Mouse (Mus musculus) midbrain, embryonic 15.5 days (tissue): ENCODE measurements at regions not wholly inside any gene's neighbourhood (a gene's known extent, or its start where the extent isn't known, plus 50 kb on each side); places are given as distances from the start of the nearest gene placed in this dataset.

Source experiments
- ATAC-seq: fragments of 200-750 bp; cut with Nextera tagmentation; replicated peaks from 2 replicates; pipeline ENCODE4 v1.8.0; 2017; ENCODE audit warnings: moderate TSS enrichment
- H3K27ac ChIP-seq: fragments of 300-500 bp; sonication (generic); 2 replicates; pipeline ENCODE4 v1.5.1; 2015; ENCODE audit warnings: mild to moderate bottlenecking, inconsistent platforms
- H3K27me3 ChIP-seq: fragments of 300-500 bp; sonication (generic); replicated peaks from 2 replicates; pipeline ENCODE4 v1.6.1; 2015; ENCODE audit warnings: inconsistent platforms
- H3K36me3 ChIP-seq: fragments of 300-500 bp; sonication (generic); replicated peaks from 2 replicates; pipeline ENCODE4 v1.6.1; 2015; ENCODE audit warnings: inconsistent platforms
- H3K4me1 ChIP-seq: fragments of 300-500 bp; sonication (generic); 2 replicates; pipeline ENCODE4 v1.6.1; 2015; ENCODE audit warnings: inconsistent platforms
- H3K4me2 ChIP-seq: fragments of 300-500 bp; sonication (generic); 2 replicates; pipeline ENCODE4 v1.6.1; 2015; ENCODE audit warnings: inconsistent platforms, mild to moderate bottlenecking, moderate library complexity
- H3K4me3 ChIP-seq: fragments of 300-500 bp; sonication (generic); 2 replicates; pipeline ENCODE4 v1.5.1; 2015; ENCODE audit warnings: mild to moderate bottlenecking, inconsistent platforms
- H3K9ac ChIP-seq: fragments of 300-500 bp; sonication (generic); 2 replicates; pipeline ENCODE4 v1.6.1; 2015; ENCODE audit warnings: mild to moderate bottlenecking, inconsistent platforms
- H3K9me3 ChIP-seq: fragments of 300-500 bp; sonication (generic); 2 replicates; pipeline ENCODE4 v1.6.1; 2016; ENCODE audit warnings: inconsistent platforms
- WGBS: fragments of 180-500 bp; shearing (Covaris S2); methylation state at CpG from one replicate; pipeline ENCODE4 v1.1.7; 2015; ENCODE audit warnings: mixed read lengths; 5-methylcytosine and 5-hydroxymethylcytosine counted together

GRCm38 (mm10) chr9:122635138-122635964 lies 111.8 kb upstream of the Topaz1 start:
- Histone ChIP-seq H3K4me1 (peaks cover 22% of the 10 kb centered on the region), H3K4me2 (no peak overlapping the region), H3K27me3 (peaks cover 12% of the 10 kb centered on the region), H3K36me3 (no peaks in the 10 kb centered on the region), H3K9ac (no peak overlapping the region), H3K4me3 (no peak overlapping the region), H3K27ac (peak overlapping the region; percentile 61), H3K9me3 (no peaks in the 10 kb centered on the region)
- peak; percentile 75 for ATAC-seq
- WGBS: 21% methylated on average over 10 of the region's 10 CpGs

GRCm38 (mm10) chr9:122637591-122637990 lies 109.6 kb upstream of the Topaz1 start:
- 82% methylated on average over 3 of the region's 3 CpGs for WGBS
- H3K9me3 ChIP-seq: no peaks in the 10 kb centered on the region
- no peak overlapping the region for H3K9ac ChIP-seq
- H3K4me3 ChIP-seq: no peak overlapping the region
- no peaks in the 10 kb centered on the region for H3K36me3 ChIP-seq
- peaks cover 12% of the 10 kb centered on the region for H3K27me3 ChIP-seq
- no peak overlapping the region for H3K27ac ChIP-seq
- no peak overlapping the region for H3K4me2 ChIP-seq
- no peak for ATAC-seq
- peaks cover 15% of the 10 kb centered on the region for H3K4me1 ChIP-seq

GRCm38 (mm10) chr9:122639239-122639638 lies 107.9 kb upstream of the Topaz1 start:
- H3K27me3 ChIP-seq: peaks cover 12% of the 10 kb centered on the region
- no peak overlapping the region for H3K27ac ChIP-seq
- H3K9ac ChIP-seq: no peak overlapping the region
- no peak overlapping the region for H3K4me3 ChIP-seq
- no peak for ATAC-seq
- H3K36me3 ChIP-seq: no peaks in the 10 kb centered on the region
- H3K4me2 ChIP-seq: no peak overlapping the region
- peaks cover 24% of the 10 kb centered on the region for H3K4me1 ChIP-seq
- H3K9me3 ChIP-seq: no peaks in the 10 kb centered on the region
- 91% methylated on average over 4 of the region's 4 CpGs for WGBS

GRCm38 (mm10) chr9:122642913-122643312 lies 104.2 kb upstream of the Topaz1 start:
- Histone ChIP-seq H3K27me3 (peaks cover 5% of the 10 kb centered on the region), H3K4me1 (peaks cover 22% of the 10 kb centered on the region; the same call in 1 of the 2 replicates), H3K4me3 (no peak overlapping the region), H3K9ac (no peak overlapping the region), H3K36me3 (no peaks in the 10 kb centered on the region), H3K4me2 (no peak overlapping the region), H3K27ac (peak overlapping the region; percentile 26), H3K9me3 (no peaks in the 10 kb centered on the region)
- ATAC-seq: no peak
- WGBS: 37% methylated on average over 7 of the region's 7 CpGs

- 71% methylated on average over 5 of the region's 5 CpGs for WGBS
- H3K9me3 ChIP-seq: no peaks in the 10 kb centered on the region
- H3K4me2 ChIP-seq: no peak overlapping the region
- peaks cover 22% of the 10 kb centered on the region; the same call in 1 of the 2 replicates for H3K4me1 ChIP-seq
- H3K4me3 ChIP-seq: no peak overlapping the region
- H3K27me3 ChIP-seq: no peaks in the 10 kb centered on the region
- no peaks in the 10 kb centered on the region for H3K36me3 ChIP-seq
- no peak overlapping the region for H3K9ac ChIP-seq
- ATAC-seq: no peak
- H3K27ac ChIP-seq: no peak overlapping the region
These were observed 101.6 kb upstream of the Topaz1 start for GRCm38 (mm10) chr9:122645569-122645968.

- no peaks in the 10 kb centered on the region for H3K36me3 ChIP-seq
- H3K4me1 ChIP-seq: 0 out of 2 replicates have a peak, but pooled peaks cover 13% of the 10 kb centered on the region
- no peaks in the 10 kb centered on the region for H3K9me3 ChIP-seq
- H3K4me3 ChIP-seq: no peak overlapping the region
- no peak overlapping the region for H3K4me2 ChIP-seq
- H3K27me3 ChIP-seq: no peaks in the 10 kb centered on the region
- ATAC-seq: no peak
- no peak overlapping the region for H3K9ac ChIP-seq
- 90% methylated on average over 3 of the region's 3 CpGs for WGBS
- no peak overlapping the region for H3K27ac ChIP-seq
These were observed 96.3 kb upstream of the Topaz1 start for GRCm38 (mm10) chr9:122650862-122651261.

- WGBS: 54% methylated on average over 17 of the region's 17 CpGs
- no peak overlapping the region for H3K27ac ChIP-seq
These were observed 91.6 kb upstream of the Topaz1 start for GRCm38 (mm10) chr9:122655583-122655982.

GRCm38 (mm10) chr9:122660050-122660449 lies 87.1 kb upstream of the Topaz1 start:
- Histone ChIP-seq H3K27me3 (no peaks in the 10 kb centered on the region), H3K36me3 (no peaks in the 10 kb centered on the region), H3K4me1 (no peaks in the 10 kb centered on the region; the same call in 1 of the 2 replicates), H3K27ac (no peak overlapping the region), H3K4me3 (no peak overlapping the region), H3K9me3 (no peaks in the 10 kb centered on the region), H3K9ac (no peak overlapping the region), H3K4me2 (no peak overlapping the region)
- ATAC-seq: 0 out of 2 replicates have a peak, but pooled peaks have one; percentile 33
- WGBS: 45% methylated on average over 9 of the region's 9 CpGs

More at GRCm38 (mm10) chr9:122655583-122655982, 91.6 kb upstream of the Topaz1 start:
- ATAC-seq: no peak
- Histone ChIP-seq H3K9ac (no peak overlapping the region), H3K4me3 (no peak overlapping the region), H3K36me3 (no peaks in the 10 kb centered on the region), H3K27me3 (no peaks in the 10 kb centered on the region), H3K4me2 (no peak overlapping the region), H3K9me3 (no peaks in the 10 kb centered on the region), H3K4me1 (peaks cover 2% of the 10 kb centered on the region; the same call in 1 of the 2 replicates)

- Histone ChIP-seq H3K9ac (no peak overlapping the region), H3K4me2 (no peak overlapping the region), H3K36me3 (no peaks in the 10 kb centered on the region), H3K9me3 (no peaks in the 10 kb centered on the region), H3K4me1 (peaks cover 8% of the 10 kb centered on the region), H3K4me3 (no peak overlapping the region), H3K27ac (peak overlapping the region; percentile 59), H3K27me3 (no peaks in the 10 kb centered on the region)
- WGBS: 15% methylated on average over 4 of the region's 5 CpGs
- ATAC-seq: peak; percentile 85
These were observed 80.0 kb upstream of the Topaz1 start for GRCm38 (mm10) chr9:122666978-122667645.

GRCm38 (mm10) chr9:122667646-122667981 lies 79.5 kb upstream of the Topaz1 start:
- WGBS: 37% methylated on average over 3 of the region's 3 CpGs
- Histone ChIP-seq H3K27ac (peak overlapping the region; percentile 59), H3K4me1 (peaks cover 8% of the 10 kb centered on the region), H3K27me3 (no peaks in the 10 kb centered on the region), H3K9ac (no peak overlapping the region), H3K4me2 (no peak overlapping the region), H3K36me3 (no peaks in the 10 kb centered on the region), H3K9me3 (no peaks in the 10 kb centered on the region), H3K4me3 (no peak overlapping the region)
- peak; percentile 63; the same call in 1 of the 2 replicates for ATAC-seq

- no peak for ATAC-seq
- H3K4me1 ChIP-seq: peaks cover 9% of the 10 kb centered on the region
- no peak overlapping the region for H3K9ac ChIP-seq
- no peak overlapping the region for H3K4me2 ChIP-seq
- H3K27ac ChIP-seq: no peak overlapping the region
- no peaks in the 10 kb centered on the region for H3K9me3 ChIP-seq
- no peak overlapping the region for H3K4me3 ChIP-seq
- no peaks in the 10 kb centered on the region for H3K36me3 ChIP-seq
- 69% methylated on average over 3 of the region's 3 CpGs for WGBS
- H3K27me3 ChIP-seq: no peaks in the 10 kb centered on the region
These were observed 73.4 kb upstream of the Topaz1 start for GRCm38 (mm10) chr9:122673777-122674176.

GRCm38 (mm10) chr9:122678001-122678696 lies 69.0 kb upstream of the Topaz1 start:
- no peak; the same call in 1 of the 2 replicates for ATAC-seq
- H3K36me3 ChIP-seq: no peaks in the 10 kb centered on the region
- no peak overlapping the region for H3K27ac ChIP-seq
- no peak overlapping the region for H3K9ac ChIP-seq
- no peak overlapping the region for H3K4me2 ChIP-seq
- H3K4me1 ChIP-seq: peaks cover 11% of the 10 kb centered on the region
- H3K4me3 ChIP-seq: no peak overlapping the region
- peaks cover 18% of the 10 kb centered on the region for H3K27me3 ChIP-seq
- no peaks in the 10 kb centered on the region for H3K9me3 ChIP-seq
- WGBS: 33% methylated on average over 14 of the region's 14 CpGs
